ENCODE assay signal across 8 mouse cellular contexts in genomic region chr14:75962250-75962649, GRCm38 (mm10). TPM values are rescaled to one million over a fixed set of nuclear protein-coding genes. Genes with fewer than 3 reads are reported as not detected.
DNase-seq lines count a peak whose midpoint lies in the region; ATAC-seq and TF ChIP-seq lines count a peak whose summit lies in the region.
"Had no signal": no experiment of that assay in that cellular context is flagged by ENCODE, and none has a peak within 500 bp of the region (broad histone marks: within the 10 kb centered on the region; RNA-seq: fewer than 3 reads in every experiment).

No protein-coding gene starts in this region.

- no peaks in the 10 kb centered on the region for H3K4me1 ChIP-seq in hindbrain, postnatal 0 days (ENCODE audit: insufficient read depth, low read length)

- intact Hi-C loops in left cerebral cortex, postnatal 4 days (cut with DNase I), result loop anchor here (5.0 to 10.0 kb wide), 2 partner anchors 87 to 115 kb away; no protein-coding TSS in a partner anchor

- TF ChIP-seq CTCF in hindbrain, postnatal 0 days (IDR thresholded peaks at IDR 0.05; ENCODE audit: low read depth), result peak; percentile 65

- H3K4me3 ChIP-seq in hindbrain, postnatal 0 days (ENCODE audit: low read length), result peak overlapping the region; percentile 35

- H3K27ac ChIP-seq in hindbrain, postnatal 0 days, result peak overlapping the region; percentile 62; the same call in 1 of the 2 replicates

- peak overlapping the region; percentile 53 for H3K4me2 ChIP-seq in hindbrain, postnatal 0 days (ENCODE audit: low read depth, low read length)
- H3K4me2 ChIP-seq: heart, embryonic 11.5 days had no signal

- peak; percentile 6 for DNase-seq in retina, postnatal 1 day
- no peak for DNase-seq in retina, embryonic 14.5 days (ENCODE audit: low spot score)
- peak; percentile 76 for DNase-seq in hindbrain, postnatal 0 days (ENCODE audit: low spot score)
- peak; percentile 24 for DNase-seq in left cerebral cortex, postnatal 4 days
- peak; percentile 91 for DNase-seq in telencephalon, adult 2 months (ENCODE audit: low read depth, low spot score)
- no peak for DNase-seq in urinary bladder, postnatal 36 days (ENCODE audit: low spot score in 2 of 2)
- DNase-seq in lung, postnatal 4 days, result no peak

- no peaks in the 10 kb centered on the region for H3K36me3 ChIP-seq in hindbrain, postnatal 0 days (ENCODE audit: insufficient read depth, low read length)

- 33% methylated on average over 9 of the region's 9 CpGs for WGBS in hindbrain, postnatal 0 days

- no peak for ATAC-seq in hindbrain, postnatal 0 days

- H3K9ac ChIP-seq in hindbrain, postnatal 0 days (replicated peaks; ENCODE audit: low read length), result peak overlapping the region; percentile 31; the same call in 1 of the 2 replicates

- no peaks in the 10 kb centered on the region for H3K27me3 ChIP-seq in hindbrain, postnatal 0 days (ENCODE audit: insufficient read depth, low read length)

- H3K9me3 ChIP-seq in hindbrain, postnatal 0 days (ENCODE audit: low read length), result no peaks in the 10 kb centered on the region

RNA-seq across cellular contexts. Expression of gene Kctd4, which starts 7.4 kb away (rescaled TPM):
- total RNA-seq in hindbrain, postnatal 0 days (2014; rRNA removed), result 3.8 and 5.0 TPM in 2 replicates
- polyA plus RNA-seq in hindbrain, postnatal 0 days (2015; fragmentation: Nextera tagmentation; extraction: Ambion mirVana), result 6.0 and 7.0 TPM in 2 replicates
- 10 to 100 TPM; 19.2 to 23.4 TPM for total RNA-seq in left cerebral cortex, postnatal 4 days (2021)

RNA-seq across cellular contexts. Expression of gene Gtf2f2, which starts 48.4 kb away (rescaled TPM):
- 14.8 and 18.5 TPM in 2 replicates for total RNA-seq in hindbrain, postnatal 0 days (2014; rRNA removed)
- 40.9 and 41.3 TPM in 2 replicates for polyA plus RNA-seq in hindbrain, postnatal 0 days (2015; fragmentation: Nextera tagmentation; extraction: Ambion mirVana)
- total RNA-seq in left cerebral cortex, postnatal 4 days (2021), result 10 to 100 TPM; 33.8 to 38.3 TPM

Comparison
In these comparisons a context has a peak if more than half of its experiments do, and no peak if none do; other contexts are left out.
1. DNase-seq: peak in retina, postnatal 1 day (single experiment), hindbrain, postnatal 0 days (single experiment), left cerebral cortex, postnatal 4 days (single experiment) and telencephalon, adult 2 months (single experiment); none in retina, embryonic 14.5 days (single experiment), urinary bladder, postnatal 36 days (0 of 2) and lung, postnatal 4 days (0 of 2).